Mouse (Mus musculus) liver, adult (tissue): ENCODE results near the gene Zfp111.

Source experiments
- GATA4 ChIP-seq: IDR thresholded peaks from 2 replicates; pipeline ENCODE4 v1.6.1; 2014; ENCODE audit warnings: mild to moderate bottlenecking, low read length; ENCODE audit not compliant: insufficient replicate concordance

The Zfp111 gene

GRCm38 (mm10) chr7:24211343-24211742, at the start of gene Zfp111:
TSS of gene Zfp111 (minus strand) at chr7:24211443.
- no peak for TF ChIP-seq GATA4

GRCm38 (mm10) chr7:24260000-24260312, 48.7 kb upstream of the Zfp111 start:
- TF ChIP-seq GATA4, result no peak

GRCm38 (mm10) chr7:24259306-24259999, 48.2 kb upstream of the Zfp111 start:
- no peak for TF ChIP-seq GATA4

- TF ChIP-seq GATA4, result no peak
These were observed 43.6 kb upstream of the Zfp111 start, which contains the start of gene Zfp108 for GRCm38 (mm10) chr7:24254633-24255474. TSS of gene Zfp108 (plus strand) at chr7:24254794.

GRCm38 (mm10) chr7:24253779-24254615, 42.8 kb upstream of the Zfp111 start:
- no peak for TF ChIP-seq GATA4

GRCm38 (mm10) chr7:24237040-24237791, 26.0 kb upstream of the Zfp111 start, which contains the start of gene Zfp109:
TSS of gene Zfp109 (minus strand) at chr7:24237560.
- no peak for TF ChIP-seq GATA4

GRCm38 (mm10) chr7:24210296-24210695, 947 bp downstream of the Zfp111 start:
- TF ChIP-seq GATA4, result no peak

GRCm38 (mm10) chr7:24208282-24208886, 2.9 kb downstream of the Zfp111 start:
- TF ChIP-seq GATA4, result no peak

- no peak for TF ChIP-seq GATA4
These were observed 3.6 kb downstream of the Zfp111 start for GRCm38 (mm10) chr7:24207488-24208261.

GRCm38 (mm10) chr7:24196961-24197360, 14.3 kb downstream of the Zfp111 start:
- TF ChIP-seq GATA4, result no peak

- no peak for TF ChIP-seq GATA4
These were observed 18.1 kb downstream of the Zfp111 start for GRCm38 (mm10) chr7:24193157-24193556.

GRCm38 (mm10) chr7:24191361-24191760, 19.9 kb downstream of the Zfp111 start:
- TF ChIP-seq GATA4, result no peak

- no peak for TF ChIP-seq GATA4
These were observed 21.7 kb downstream of the Zfp111 start for GRCm38 (mm10) chr7:24189571-24189944.

- TF ChIP-seq GATA4, result no peak
These were observed 22.2 kb downstream of the Zfp111 start for GRCm38 (mm10) chr7:24188901-24189570.

GRCm38 (mm10) chr7:24187611-24188010, 23.6 kb downstream of the Zfp111 start:
- TF ChIP-seq GATA4, result no peak
